Mouse (Mus musculus) 3T3-L1 (cell line): ENCODE results near the gene Tjp3.

Experiments
- DNase-seq: peaks from one replicate; pipeline ENCODE4 v3.0.0-alpha.2; 2015; ENCODE audit warnings: low read depth, low spot score

The Tjp3 gene

GRCm38 (mm10) chr10:81268643-81269412, 22.6 kb downstream of the Tjp3 start:
- no peak for DNase-seq

GRCm38 (mm10) chr10:81268056-81268455, 23.3 kb downstream of the Tjp3 start:
- peak; percentile 95 for DNase-seq

GRCm38 (mm10) chr10:81266211-81267105, 24.9 kb downstream of the Tjp3 start, which contains the start of the genes Mrpl54 and Apba3:
Gene Mrpl54 (minus strand): TSS chr10:81266934.
Gene Apba3 (plus strand): TSS chr10:81266960.
- DNase-seq, result peak; percentile 95

- DNase-seq, result no peak
These were observed 25.8 kb downstream of the Tjp3 start for GRCm38 (mm10) chr10:81265540-81265939.

- no peak for DNase-seq
These were observed 30.4 kb downstream of the Tjp3 start for GRCm38 (mm10) chr10:81261025-81261424.

- DNase-seq, result no peak
These were observed 32.0 kb downstream of the Tjp3 start for GRCm38 (mm10) chr10:81259225-81259884.

GRCm38 (mm10) chr10:81257158-81258039, 34.0 kb downstream of the Tjp3 start:
- DNase-seq, result no peak

GRCm38 (mm10) chr10:81254886-81255285, 36.5 kb downstream of the Tjp3 start:
- DNase-seq, result peak; percentile 33

GRCm38 (mm10) chr10:81252424-81253419, 38.7 kb downstream of the Tjp3 start, which contains the start of gene Matk:
Gene Matk (plus strand): TSS chr10:81252935.
- DNase-seq, result no peak

GRCm38 (mm10) chr10:81249442-81249841, 41.9 kb downstream of the Tjp3 start:
- DNase-seq, result no peak

GRCm38 (mm10) chr10:81247804-81248203, 43.6 kb downstream of the Tjp3 start:
- DNase-seq, result no peak

GRCm38 (mm10) chr10:81245166-81245565, 46.2 kb downstream of the Tjp3 start:
- no peak for DNase-seq

GRCm38 (mm10) chr10:81244595-81244994, 46.8 kb downstream of the Tjp3 start:
- peak; percentile 48 for DNase-seq

GRCm38 (mm10) chr10:81244146-81244545, 47.2 kb downstream of the Tjp3 start:
- no peak for DNase-seq

- DNase-seq, result no peak
These were observed 49.4 kb downstream of the Tjp3 start for GRCm38 (mm10) chr10:81242021-81242420.

- DNase-seq, result peak; percentile 62
These were observed 50.5 kb downstream of the Tjp3 start for GRCm38 (mm10) chr10:81240876-81241275.

GRCm38 (mm10) chr10:81238618-81239017, 52.8 kb downstream of the Tjp3 start:
- DNase-seq, result no peak

- DNase-seq, result no peak
These were observed 54.7 kb downstream of the Tjp3 start for GRCm38 (mm10) chr10:81236471-81237268.

- peak; percentile 77 for DNase-seq
These were observed 57.2 kb downstream of the Tjp3 start for GRCm38 (mm10) chr10:81234206-81234605.
